Mouse (Mus musculus) adrenal gland, adult 2 months (tissue): ENCODE measurements around the gene Atp8b3. TPM values are rescaled to one million over a fixed set of nuclear protein-coding genes. Genes with fewer than 3 reads are reported as not detected.

Experiments used
- DNase-seq: peaks from one replicate; pipeline ENCODE4 v3.0.0; 2021
- long read RNA-seq: library from polyadenylated mRNA; stranded (forward); transcript quantifications from one replicate; pipeline ENCODE4 v2.0.0, GENCODE M21; 2021
- polyA plus RNA-seq: library from polyadenylated mRNA; depleted of rRNA; stranded (reverse); fragments of >200 nt; gene quantifications from 2 replicates; pipeline ENCODE4 v1.2.3, GENCODE M21; 2012; rRNA removed
- total RNA-seq, 2 experiments: library from RNA; stranded (reverse); gene quantifications; 2 replicates each; pipeline ENCODE4 v1.2.3; 2021

The Atp8b3 gene
- 1 to 10 TPM in 1 of 2 experiments, under 1 TPM in 1; 0.52 to 1.1 TPM for total RNA-seq
- polyA plus RNA-seq: 0.16 and 0.21 TPM in 2 replicates
- long read RNA-seq, partial matches to known transcripts: 0 of 1 reads
- long read RNA-seq, other reads (novel, unspliced or antisense): 1 of 1 reads

DNA sequence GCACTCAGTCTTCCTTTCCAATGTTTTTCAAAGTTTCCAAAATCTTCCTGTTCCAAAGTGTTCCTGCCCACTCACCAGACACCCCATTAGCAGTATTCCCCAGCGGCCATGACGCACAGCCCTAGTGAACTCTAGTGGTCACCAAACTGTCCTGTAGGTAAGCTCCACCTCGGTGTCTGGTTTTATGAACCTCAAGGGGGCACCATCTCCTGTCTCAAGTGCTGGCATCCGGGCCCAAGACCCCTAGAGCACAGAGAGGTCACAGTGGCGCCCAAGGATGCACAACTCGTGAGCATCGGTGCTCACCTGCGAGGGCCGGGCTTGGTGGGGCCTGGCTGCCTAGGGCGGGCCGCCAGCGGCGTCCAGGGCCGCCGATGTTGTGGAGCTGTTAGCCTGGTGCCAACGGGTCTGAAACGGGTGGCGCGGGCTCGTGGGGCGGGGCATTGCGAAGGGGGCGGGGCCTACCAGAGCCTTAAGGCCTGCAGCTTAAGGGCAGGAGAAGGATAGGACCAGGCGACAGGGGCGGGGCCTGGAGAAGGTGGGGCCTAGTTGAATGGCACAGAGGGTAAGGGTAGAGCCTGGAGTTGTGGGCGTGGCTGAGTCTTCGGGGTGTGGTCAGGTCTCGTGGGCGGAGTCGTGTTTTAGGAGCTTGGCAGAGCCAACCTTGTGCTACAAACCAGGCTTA lies at the start of gene Atp8b3:
Atp8b3 (minus strand) TSS at position 415 of the 685 bp plus-strand sequence.
- DNase-seq: peak; percentile 96

DNA sequence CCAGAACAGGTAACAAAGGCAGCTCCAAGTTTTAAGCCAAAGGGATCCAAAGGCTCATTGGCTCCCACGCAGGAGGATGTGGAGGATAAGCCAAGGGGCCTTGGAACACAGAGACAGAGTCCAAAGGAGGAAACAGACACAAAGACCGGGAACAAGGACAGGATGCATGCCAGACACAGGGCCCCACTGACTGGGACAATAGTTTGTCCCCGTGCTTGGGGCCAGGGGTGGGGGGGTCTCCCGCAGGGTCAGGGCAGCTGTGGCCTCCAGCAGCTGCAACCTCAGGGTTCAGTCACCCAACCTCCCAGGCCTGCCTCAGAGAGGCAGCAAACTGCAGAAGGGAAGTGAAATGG lies 48.4 kb upstream of the Atp8b3 start:
- peak; percentile 43 for DNase-seq

DNA sequence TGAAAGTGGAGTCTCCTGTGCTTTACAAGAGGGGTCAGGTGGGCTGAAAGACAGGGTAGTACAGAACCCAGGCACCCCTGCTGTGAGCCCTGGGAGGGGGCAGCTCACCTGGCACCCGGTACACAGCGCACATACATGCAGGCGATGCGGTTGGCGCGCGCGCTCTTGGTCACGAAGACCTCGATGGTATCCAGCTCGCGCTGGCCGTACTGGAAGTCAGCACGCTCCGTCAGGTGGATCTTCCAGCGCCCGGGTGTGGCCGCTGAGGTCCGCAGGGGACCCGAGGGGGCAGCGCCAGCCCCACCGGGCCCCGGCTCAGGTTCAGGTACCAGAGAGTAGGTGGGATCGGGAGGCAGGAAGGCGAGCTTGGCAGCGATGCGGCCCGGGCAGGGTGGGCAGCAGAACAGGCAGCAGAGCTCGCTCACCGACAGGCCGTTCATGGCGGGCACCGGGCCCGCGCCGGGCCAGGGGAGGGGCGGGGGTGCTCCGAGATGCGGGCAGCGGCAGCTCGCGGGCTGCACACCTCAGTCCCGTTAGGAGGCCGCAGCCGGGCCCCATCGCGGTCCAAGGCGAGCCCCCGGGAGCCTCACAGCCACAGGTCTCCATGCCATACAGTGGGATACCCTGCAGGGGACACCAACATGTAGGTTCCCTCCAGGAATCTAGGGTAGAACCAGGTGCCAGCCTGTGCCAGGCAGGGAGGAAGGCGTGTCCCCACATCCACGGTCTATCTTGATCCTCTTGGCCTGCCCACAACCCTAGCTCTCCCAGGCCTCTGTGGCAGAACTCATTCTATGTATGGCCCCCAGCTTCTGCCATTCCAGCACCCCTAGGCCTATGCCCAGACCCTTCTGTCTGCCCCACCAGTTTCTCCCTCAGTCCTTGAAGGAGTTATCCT lies 47.7 kb upstream of the Atp8b3 start:
- no peak for DNase-seq

DNA sequence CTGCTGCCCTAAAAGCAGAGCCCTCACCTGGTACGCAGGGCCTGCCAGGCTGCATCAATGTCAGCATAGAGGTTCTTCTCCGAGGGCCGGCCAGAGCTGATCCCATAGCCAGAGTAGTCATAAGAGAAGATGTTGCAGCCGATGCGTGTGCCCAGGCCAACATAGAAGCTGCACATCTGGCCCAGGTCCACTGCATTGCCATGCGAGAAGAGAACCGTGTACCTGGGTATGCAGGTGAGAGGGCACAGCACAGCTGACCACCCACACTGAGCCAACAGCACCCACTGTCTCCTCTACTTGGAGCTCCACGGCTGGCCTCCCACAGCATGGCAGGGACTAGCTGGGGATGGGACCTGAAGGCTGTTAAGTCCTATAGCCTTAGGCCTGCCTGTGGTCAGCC lies 46.7 kb upstream of the Atp8b3 start:
- DNase-seq: no peak

DNA sequence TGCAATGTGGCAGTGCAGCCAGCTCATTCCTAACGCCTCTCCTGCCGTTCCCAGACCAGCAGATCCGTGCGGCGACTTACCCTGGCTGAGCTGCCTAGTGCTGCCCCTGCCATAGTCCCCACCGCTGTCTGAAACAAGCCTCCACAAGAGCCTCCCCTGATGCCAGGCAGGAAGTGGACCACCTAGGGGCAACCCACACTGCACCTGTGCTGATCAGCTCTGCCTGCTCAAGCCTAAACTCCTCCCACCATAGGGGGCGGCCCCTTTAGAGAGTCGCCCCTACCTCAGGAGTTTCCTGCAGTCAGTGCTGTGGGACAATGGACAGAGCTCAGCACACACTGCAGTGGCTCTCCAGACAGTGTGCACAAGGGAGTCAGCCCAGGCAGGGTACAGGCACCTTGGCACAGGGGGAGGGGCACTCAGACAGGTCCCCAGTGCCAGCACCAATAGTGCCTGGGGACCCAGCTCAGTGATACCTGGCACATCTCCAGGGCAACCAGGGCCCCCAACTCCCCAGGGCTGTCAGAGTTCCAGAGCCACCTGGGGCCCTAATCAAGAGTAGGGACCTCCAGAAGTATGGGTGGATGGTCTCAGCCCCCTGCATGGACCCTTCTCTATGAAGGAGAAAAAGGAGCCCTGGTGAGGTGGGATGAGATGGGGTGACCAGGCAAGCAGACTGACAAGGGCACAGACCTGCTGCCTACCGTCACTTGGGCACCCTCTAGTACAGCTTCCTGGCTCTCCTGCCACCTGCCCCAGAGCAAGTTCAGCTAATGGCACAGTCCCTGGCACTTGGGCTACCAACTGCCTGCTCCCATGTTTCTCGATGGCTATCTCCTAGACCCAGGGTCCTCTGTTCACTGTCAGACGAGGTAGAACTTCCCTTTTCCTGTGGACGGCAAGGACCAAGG lies 46.0 kb upstream of the Atp8b3 start:
- DNase-seq: no peak

DNA sequence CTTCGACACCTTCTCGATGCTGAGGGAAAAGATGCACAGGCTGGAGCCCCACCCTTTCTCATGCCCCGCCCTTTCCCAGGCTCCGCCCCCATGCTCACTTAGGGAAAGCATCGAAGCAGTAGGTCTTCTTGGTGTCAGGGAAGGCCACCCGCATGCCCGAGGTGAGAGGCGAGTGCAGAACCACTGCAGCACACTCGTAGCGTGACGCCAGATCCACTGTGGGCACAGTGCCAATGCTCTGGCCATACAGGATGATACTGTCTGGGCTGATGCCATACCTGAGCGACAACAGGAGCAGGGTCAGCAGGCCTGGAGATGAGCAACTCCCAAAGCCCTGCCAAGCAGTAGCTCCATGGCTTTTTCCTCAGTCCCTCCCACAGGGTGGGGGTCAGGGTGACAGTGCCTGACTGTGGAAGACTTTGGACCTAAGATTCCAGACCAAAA lies 45.1 kb upstream of the Atp8b3 start:
- no peak for DNase-seq

DNA sequence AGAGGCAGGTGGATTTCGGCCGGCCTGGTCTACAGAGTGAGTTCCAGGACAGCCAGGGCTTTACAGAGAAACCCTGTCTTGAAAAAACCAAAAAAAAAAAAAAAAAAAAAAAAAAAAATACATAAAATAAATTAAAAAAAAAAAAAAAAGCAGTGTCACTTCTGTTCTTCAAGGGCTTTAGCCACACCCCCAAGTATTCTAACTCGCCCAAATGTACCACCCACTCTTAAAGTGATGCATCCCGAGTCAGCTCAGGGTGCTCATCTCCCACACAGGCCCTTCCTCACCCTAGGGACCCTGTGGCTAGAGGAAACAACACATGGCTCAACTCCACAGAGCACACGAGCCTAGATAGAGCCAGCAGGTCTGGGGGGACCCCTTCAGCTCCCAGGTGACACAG lies 44.1 kb upstream of the Atp8b3 start:
- no peak for DNase-seq

DNA sequence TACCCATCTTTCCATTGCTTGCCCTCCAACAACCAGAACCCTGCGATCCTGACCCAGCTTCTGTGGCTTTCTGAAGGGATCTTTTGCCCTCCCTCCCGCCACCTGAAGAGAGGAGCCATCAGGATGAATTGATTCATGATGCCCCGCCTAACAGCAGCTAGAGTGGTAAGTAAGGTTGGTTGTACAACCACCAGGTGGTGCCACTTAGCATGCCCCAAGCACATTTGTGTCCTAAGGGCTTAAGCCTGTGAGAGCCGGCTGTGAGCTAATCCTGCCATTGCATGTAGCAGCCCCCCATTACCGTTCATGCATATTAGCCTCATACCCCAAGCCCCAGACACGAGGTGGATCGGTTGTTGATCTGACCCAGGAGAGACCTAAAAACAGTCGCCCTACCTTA lies 40.0 kb upstream of the Atp8b3 start:
- DNase-seq: peak; percentile 71

DNA sequence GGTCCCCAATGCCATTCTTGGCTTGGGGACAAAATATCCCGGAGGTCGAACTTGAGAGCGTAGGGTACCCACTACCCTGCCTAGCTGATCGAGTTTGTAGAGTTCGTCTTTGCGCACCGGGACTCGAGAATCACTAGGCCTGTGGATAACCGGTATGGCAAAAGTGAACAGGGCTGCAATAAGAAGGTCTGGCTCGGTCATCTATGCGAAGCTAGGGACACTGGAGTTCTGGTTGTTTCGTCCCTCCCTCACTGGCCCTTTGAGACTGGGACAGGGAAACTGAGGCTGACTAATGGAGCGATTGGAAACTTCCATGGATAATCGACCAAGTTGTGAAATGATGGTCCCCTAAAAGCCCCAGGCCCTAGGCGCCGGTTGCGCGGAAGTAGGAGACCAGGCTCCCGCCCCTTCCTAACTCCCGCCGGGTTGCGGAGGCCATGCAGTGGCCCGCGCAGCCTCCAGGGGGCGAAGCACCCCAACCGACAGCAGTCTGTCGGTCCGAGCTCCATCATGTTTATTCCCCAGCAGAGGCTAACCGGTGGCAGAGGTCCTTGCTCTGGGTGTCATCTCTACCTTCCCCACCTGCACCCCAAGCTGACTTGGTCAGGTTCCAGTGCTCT lies 39.3 kb upstream of the Atp8b3 start:
- DNase-seq: peak; percentile 91

DNA sequence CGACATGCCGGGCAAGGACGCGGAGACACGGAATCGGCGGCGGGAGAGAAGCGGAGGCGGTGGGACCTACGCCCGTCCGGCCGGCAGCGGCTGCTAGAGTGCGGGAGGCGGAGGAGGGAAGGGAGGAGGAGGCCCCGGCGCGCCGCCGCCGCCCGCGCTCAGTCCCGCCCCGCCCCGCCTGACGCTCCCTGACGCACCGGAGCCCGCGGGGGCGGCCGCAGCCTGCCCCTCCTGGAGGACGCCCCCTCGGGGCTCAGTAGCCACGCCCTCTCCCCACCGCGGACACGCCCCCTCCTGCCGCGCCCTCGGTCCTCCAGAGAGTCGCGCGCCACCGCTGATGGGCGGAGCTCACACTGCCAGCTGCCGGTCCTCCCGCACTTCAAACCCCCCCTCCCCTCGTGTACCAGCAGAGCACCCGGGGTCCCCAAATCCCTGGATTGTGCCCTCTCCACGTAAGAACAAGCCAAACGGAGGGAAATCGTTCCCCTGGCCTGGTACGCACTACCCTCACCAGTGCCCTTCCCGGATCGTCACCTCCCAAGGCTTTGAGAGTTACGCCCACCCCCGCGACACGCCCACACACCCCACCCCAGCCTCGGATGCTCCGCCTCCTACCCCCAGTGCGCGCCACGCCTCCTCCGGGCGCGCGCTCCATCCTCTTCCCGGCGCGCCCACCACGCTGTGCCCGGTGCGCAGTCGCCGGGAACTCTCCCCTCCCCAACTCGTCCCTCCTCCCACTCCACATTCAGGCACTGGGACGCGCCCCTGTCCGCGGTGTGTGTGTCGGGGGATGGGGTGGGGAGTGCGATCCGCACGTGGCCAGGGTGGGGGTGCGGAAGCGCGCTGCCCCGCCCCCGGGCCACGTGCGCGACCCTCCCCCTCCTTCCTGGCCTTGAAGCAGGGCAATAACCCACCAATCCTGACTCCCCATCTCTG lies 38.5 kb upstream of the Atp8b3 start, which contains the start of gene Klf16:
Klf16 (minus strand) TSS at position 127 of the 936 bp plus-strand sequence.
- DNase-seq: peak; percentile 100

DNA sequence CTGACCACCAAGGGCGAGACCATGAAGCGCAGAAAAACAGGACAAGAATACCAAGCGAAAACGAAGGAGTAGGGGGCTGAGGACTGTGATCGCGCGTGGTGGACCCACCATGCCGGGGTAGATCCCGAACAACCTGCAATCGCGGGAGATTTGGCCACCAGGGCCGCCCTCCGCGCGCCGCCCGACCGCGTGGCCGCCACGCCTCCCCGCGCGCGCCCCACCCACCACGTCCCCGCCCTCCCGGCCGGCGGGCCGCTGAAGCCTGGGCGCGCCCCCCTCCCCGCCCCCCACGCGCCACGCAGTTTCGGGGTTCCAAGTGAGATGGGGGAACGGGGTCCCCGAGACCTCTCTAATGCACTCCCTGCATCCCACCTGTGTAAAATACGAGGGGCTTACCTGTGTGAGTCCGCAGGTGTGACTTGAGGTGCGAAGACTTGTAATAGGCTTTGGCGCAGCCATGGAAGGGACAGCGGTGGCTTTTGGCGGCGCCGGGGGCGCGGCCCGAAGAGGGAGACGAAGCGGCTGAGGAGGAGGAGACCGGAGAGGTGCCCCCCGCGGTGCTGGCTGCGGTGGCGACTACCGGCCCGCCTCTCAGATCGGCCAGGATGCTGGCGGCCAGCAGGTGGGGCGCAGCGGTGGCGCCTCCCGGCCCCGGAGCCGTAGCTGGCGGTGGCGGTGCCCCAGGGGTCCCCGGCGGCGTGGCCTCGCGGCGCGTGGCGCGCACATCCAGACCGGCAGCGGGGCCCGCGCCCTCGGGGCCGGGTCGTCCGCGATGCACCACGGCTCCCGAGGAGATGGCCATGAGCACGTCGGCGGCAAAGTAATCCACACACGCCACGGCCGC lies 37.6 kb upstream of the Atp8b3 start:
- peak; percentile 79 for DNase-seq

DNA sequence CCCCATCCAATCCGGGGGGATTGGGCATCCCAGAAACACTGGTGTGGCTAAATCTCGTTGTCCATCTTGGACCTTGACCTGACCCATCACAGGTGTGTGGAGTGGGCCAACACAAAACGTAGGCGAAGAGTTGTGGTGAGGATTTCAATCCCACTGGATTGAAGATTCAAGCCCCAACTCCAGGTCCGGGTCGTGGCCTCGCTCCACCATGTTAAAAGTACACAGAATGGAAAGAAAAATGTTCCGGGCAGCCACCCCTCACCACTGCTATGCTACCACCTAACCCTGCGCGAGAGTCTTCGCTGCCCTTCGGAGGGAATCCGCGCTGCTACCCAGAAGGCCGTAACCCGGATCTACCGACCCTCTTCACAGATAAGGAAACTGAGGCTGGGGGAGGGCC lies 37.0 kb upstream of the Atp8b3 start:
- no peak for DNase-seq

DNA sequence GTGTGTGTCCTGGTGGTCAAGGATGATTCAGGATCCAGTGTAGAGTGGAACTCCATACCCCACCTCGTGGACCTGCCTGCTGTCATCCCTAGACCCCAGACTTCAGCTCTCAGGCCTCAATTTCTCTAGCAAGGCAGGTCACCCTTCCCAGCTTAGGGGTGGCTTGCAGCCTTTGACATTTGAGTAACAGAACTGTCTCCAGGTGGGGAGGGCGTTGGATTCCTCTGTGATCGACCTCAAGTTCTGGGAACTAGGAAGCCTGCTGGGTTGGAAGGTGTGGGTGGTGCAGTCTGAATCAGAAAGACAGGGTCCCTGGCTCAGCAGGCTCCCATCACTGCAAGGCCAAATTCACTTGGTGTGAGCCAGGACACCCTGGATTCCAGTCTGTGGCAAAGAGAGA lies 36.0 kb upstream of the Atp8b3 start:
- DNase-seq: no peak

DNA sequence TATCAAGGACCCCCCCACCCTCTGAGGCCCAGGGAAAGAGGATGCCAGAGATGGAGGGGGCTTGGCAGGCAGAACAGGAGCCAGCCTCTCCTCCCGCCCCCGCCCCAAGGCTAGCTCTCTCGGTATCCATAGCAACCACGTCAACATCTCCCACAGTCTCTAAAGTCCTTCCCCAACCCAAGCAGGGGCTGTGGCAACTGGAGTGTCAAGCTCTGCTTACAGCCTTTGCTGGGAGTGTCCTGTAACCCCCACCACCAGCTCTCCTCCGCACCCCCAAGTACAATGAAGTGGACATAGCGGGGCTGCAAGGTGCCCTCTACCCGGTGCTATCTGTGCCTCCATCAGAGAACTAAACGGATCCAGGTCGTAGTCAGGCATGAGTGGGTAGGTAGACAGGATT lies 35.0 kb upstream of the Atp8b3 start:
- no peak for DNase-seq

DNA sequence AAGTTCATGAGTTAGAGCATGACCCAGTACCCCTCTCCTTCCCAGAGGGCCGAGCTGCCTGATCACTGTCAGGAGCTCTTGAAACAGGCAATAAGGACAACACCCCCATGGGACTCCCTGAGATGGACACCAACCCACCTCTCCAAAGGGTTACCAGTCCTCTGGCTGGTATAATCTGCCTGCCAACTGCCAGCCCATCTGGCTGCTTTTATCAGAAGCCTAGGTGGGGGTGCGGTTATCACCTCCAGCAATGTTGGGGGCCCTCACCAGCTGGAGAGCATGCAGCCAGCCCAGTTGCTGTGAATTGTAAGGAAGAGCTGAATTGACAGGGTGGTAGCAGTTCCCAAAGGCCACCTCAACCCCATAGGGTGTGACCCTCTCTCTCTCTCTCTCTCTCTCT lies 33.6 kb upstream of the Atp8b3 start:
- no peak for DNase-seq

DNA sequence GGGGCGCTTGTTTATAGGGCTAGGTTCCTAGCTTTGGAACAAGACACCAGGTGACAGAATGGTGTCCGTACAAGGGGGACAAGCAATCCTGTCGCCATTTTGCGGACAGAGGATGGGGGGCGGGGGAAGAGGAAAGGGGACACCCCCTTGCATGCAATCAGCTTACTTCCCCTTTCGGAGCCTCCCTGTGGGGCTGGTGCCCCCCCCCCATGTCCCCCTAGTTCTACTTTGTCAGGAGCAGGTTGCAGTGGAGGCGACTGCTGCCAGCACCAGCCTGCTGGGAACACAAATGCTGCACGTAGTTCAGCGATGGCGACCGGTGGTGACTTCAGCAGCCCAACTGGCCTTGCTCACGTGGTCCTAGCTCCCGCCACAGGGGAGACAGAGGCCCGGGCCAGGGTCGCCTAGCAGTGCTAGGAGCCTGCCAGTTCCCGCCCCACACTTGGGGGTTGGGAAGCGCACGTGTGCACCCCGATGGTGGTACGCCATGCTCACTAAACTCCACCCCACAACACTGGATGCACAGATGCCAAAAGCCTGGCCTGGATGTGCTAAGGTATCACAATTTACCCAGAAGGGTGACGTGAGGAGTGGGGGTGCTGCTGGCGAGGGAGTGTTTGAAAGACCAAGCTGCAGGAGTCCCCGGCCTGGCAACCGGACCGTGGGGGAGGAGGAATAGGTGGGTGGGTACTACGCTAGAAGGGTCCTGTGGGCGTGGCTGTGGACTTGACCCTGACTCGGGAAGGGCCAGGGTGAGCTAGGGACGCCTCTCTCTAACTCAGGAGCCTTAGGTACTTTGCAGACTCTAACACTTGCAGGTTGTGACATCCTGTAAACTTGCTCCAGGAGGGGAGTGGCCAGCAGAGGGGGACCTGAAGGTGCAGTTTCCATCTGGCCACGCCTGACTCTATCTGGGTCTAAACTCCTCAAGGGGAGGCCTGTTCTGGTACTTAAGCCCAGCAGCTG lies 32.2 kb upstream of the Atp8b3 start:
- no peak for DNase-seq

DNA sequence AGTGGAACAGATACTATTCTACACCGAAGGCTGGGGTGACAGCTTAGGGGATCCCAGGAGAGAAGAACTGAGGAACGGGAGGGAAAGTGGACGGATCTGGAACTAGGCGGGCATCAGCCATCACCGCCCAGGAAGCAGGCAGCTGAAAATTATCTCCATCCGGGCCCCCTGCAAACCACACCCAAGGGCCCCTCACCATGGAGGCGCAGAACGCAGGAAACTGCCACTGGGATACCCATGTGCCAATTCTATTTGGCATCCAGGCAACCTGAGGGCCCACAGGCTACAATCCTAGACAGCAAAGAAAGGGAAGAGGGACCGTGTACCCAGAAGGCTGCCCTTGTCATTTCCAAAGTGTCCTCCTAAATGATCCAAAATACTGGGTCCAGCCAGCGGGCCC lies 31.5 kb upstream of the Atp8b3 start:
- DNase-seq: no peak

DNA sequence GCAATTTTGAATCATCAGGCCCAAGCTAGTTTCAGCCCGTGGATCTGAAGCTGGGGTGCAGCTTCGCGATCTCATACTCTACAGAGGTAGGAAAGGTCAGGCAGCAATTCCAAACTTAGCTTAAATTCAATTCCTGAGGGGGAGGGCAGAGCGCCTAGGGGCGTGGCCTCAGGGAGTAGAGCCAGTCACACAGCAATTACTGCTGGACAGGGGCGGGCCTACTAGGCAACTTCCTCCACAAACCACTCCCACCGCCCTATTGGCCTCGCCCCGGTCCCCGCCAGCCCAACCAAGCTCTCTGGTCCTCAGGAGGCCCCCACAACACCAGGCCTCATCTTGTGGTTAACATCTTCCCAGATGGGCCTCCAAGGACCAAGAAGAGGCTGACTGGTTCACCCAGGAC lies 30.7 kb upstream of the Atp8b3 start:
- DNase-seq: peak; percentile 74
